Mouse (Mus musculus): ENCODE measurements around the gene Mmd2. TPM values are rescaled to one million over a fixed set of nuclear protein-coding genes. Genes with fewer than 3 reads are reported as not detected.

Gene Mmd2
- polyA plus RNA-seq, 1 experiment from 2014 or later = 1.4 TPM

DNA sequence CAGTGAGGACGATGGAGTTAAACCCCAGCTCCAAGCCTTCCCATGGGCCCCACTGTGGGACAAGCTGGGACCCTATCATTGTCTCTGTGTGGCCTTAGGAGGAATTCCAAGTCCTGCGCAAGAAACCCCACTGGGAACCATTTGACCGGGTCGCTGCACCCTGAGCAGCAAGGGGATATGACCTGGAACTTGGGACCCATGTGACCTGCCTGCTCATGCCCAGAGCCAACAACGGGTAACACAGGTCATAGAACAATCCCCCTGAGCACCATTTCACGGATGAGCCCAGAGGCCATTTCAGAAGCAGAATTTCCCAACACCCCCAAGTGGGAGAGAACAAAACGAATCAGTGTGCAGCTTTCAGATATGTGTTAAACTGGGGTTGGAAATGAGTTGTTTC is 4.2 kb downstream of the Mmd2 start:
- H3K36me3 ChIP-seq = no peaks in the 10 kb centered on the region
- no peak overlapping the region for H3K4me2 ChIP-seq
- H3K4me1 ChIP-seq = peaks cover 9% of the 10 kb centered on the region
- 75% methylated on average over 7 of the region's 7 CpGs for WGBS
- no peak overlapping the region for H3K4me3 ChIP-seq
- no peak overlapping the region for H3K27ac ChIP-seq
- H3K9ac ChIP-seq = no peak overlapping the region
- H3K27me3 ChIP-seq = peaks cover 22% of the 10 kb centered on the region; the same call in 1 of the 2 replicates
- H3K9me3 ChIP-seq = no peaks in the 10 kb centered on the region
- ATAC-seq (ENCODE audit: insufficient number of reproducible peaks, low FRiP score, low TSS enrichment, low read depth) = no peak

DNA sequence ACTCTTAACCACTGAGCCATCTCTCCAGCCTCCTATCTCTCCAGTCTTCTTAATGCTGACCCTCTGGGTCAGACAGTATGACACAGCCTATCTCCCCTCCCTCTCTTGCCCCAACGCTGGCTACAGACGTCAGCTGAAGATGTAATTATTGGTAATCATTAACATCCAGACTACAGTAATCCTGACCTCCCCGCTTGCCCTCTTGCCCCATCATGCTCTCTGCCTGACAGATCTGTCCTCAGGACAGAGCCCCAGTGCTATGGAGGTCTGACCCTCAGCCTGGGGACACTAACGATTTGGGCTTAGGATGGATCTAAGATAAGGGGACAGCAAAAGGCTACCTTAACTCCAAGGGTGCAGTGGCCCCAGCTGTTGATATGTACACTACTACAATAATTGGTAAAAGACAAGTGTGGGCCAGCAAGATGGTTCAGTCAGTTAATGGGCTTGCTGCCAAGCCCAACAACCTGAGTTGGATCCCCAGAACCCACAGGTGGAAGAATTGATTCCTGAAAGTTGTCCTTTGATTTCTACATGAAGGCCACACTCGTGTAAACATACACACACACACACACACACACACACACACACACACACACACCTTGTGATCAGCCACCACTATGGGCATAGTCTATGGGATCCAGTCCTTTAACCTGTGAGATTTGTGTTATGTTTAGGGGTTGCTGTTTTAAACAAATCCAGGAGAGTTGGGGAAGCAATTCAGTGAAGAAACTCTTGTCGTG is 10.8 kb downstream of the Mmd2 start:
- WGBS = 64% methylated on average over 6 of the region's 6 CpGs
- H3K27ac ChIP-seq = no peak overlapping the region
- no peak for ATAC-seq (ENCODE audit: insufficient number of reproducible peaks, low FRiP score, low TSS enrichment, low read depth)
- no peak overlapping the region for H3K4me3 ChIP-seq
- H3K36me3 ChIP-seq = no peaks in the 10 kb centered on the region
- H3K4me1 ChIP-seq = no peaks in the 10 kb centered on the region
- no peaks in the 10 kb centered on the region for H3K27me3 ChIP-seq
- no peak overlapping the region for H3K4me2 ChIP-seq
- no peak overlapping the region for H3K9ac ChIP-seq
- H3K9me3 ChIP-seq = no peaks in the 10 kb centered on the region

DNA sequence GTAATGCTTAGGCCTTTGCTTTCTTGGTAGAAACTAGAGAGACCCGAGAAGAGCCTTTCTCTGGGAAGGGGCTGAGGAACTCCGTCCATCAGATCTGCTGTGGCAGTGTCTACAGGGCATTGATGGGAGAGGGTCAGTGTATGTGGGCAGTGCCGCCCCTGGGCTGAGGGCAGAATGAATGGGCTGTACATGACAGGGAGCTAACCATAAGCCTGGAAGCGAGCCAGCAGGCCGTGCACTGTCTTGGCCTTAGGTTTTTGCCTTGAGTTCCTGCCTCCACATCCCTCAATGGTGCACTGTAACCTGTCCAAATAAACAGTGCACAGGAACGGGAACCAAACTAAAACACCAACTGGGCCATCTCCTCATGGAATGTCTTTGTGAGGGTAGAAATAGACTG is 11.9 kb downstream of the Mmd2 start:
- Histone ChIP-seq H3K4me3 (no peak overlapping the region), H3K9me3 (no peaks in the 10 kb centered on the region), H3K9ac (no peak overlapping the region), H3K4me1 (no peaks in the 10 kb centered on the region), H3K36me3 (no peaks in the 10 kb centered on the region), H3K4me2 (no peak overlapping the region), H3K27me3 (no peaks in the 10 kb centered on the region), H3K27ac (no peak overlapping the region)
- ATAC-seq (ENCODE audit: insufficient number of reproducible peaks, low FRiP score, low TSS enrichment, low read depth) = no peak
- 78% methylated on average over 6 of the region's 6 CpGs for WGBS

DNA sequence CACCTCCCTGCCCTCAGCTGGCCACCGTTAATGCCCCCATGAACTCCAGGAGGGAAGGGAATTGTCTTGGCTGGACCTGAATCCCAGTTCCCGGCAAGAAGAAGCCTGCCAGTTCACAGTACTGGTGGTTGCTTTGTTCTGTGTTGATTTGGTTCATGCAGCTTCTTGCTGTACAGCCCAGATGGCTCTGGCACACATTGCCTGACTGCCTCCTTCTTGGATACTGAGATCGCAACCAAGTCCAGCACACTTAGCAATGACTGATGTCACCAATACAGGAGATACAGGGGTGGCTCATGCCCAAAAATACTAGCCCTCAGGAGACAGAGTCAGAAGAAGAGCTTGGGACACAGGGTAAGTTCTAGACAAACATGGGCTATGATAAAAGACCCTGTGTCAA is 12.9 kb downstream of the Mmd2 start:
- WGBS = 81% methylated on average over 3 of the region's 3 CpGs
- Histone ChIP-seq H3K4me1 (no peaks in the 10 kb centered on the region), H3K27me3 (no peaks in the 10 kb centered on the region), H3K27ac (no peak overlapping the region), H3K9me3 (no peaks in the 10 kb centered on the region), H3K9ac (no peak overlapping the region), H3K36me3 (no peaks in the 10 kb centered on the region), H3K4me2 (no peak overlapping the region), H3K4me3 (no peak overlapping the region)
- no peak for ATAC-seq (ENCODE audit: insufficient number of reproducible peaks, low FRiP score, low TSS enrichment, low read depth)

DNA sequence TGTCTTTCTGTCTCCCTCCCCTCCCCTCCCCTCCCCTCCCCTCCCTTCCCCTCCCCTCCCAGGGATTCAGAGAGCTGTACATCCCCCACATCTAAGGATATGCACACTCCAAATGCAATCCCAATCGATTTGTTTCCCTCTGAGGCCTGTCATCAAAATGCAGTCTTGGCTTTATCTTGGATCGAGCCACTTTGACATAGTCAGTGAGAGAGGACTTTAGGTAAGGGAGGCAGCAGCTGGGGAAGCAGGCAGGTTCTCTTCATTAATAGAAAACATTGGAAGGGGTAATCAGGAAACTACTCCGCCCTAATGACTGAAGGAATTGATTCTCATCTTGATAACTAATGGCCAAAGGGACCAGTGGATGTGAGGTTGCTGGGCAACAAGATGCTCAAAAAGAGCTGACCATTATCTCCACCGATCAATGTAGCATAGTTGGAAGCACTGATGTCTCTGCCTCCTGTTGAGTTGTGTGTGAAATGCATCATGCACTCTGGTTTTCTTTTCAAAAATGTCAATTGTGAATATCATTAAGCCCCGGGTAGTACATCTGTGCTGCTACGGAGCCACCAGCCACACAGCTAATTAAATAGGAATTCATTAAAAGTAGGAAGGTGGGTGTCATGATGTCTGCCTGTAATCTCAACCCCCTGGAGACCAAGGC is 17.5 kb downstream of the Mmd2 start:
- ATAC-seq (ENCODE audit: insufficient number of reproducible peaks, low FRiP score, low TSS enrichment, low read depth) = no peak
- Histone ChIP-seq H3K27me3 (no peaks in the 10 kb centered on the region), H3K27ac (no peak overlapping the region), H3K4me1 (no peaks in the 10 kb centered on the region), H3K36me3 (no peaks in the 10 kb centered on the region), H3K4me3 (no peak overlapping the region), H3K4me2 (no peak overlapping the region), H3K9ac (no peak overlapping the region), H3K9me3 (no peaks in the 10 kb centered on the region)
- WGBS = 78% methylated on average over 6 of the region's 6 CpGs

DNA sequence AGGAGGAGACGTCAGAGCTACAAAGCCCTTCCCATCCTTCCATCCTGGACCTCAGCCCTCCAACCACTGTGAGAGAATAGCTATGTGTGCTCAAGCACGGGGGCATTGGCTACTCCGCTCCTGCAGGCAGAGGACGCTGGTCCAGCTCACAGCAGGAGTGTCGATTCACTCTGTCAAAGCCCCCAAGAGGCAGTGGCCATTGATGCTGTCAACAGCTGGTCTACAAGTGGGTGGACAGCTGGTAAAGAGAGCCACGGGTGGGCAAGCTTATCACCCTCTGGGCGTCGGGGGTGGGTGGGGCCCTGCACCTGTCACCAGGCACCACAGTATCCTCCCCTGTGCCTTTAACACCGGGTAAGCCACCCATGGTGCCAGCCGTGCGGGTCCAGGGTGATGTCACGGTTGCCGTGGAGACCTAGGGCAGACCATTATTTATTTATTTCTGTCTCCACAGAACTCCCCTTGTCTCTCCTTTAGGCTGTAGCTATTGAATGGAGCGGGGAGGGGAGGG is 24.9 kb downstream of the Mmd2 start:
- no peaks in the 10 kb centered on the region for H3K27me3 ChIP-seq
- no peak overlapping the region for H3K4me3 ChIP-seq
- no peak overlapping the region for H3K9ac ChIP-seq
- WGBS = 59% methylated on average over 14 of the region's 14 CpGs
- H3K36me3 ChIP-seq = no peaks in the 10 kb centered on the region
- peaks cover 5% of the 10 kb centered on the region; the same call in 1 of the 2 replicates for H3K4me1 ChIP-seq
- H3K4me2 ChIP-seq = no peak overlapping the region
- no peaks in the 10 kb centered on the region for H3K9me3 ChIP-seq
- no peak overlapping the region for H3K27ac ChIP-seq
- no peak for ATAC-seq (ENCODE audit: insufficient number of reproducible peaks, low FRiP score, low TSS enrichment, low read depth)

DNA sequence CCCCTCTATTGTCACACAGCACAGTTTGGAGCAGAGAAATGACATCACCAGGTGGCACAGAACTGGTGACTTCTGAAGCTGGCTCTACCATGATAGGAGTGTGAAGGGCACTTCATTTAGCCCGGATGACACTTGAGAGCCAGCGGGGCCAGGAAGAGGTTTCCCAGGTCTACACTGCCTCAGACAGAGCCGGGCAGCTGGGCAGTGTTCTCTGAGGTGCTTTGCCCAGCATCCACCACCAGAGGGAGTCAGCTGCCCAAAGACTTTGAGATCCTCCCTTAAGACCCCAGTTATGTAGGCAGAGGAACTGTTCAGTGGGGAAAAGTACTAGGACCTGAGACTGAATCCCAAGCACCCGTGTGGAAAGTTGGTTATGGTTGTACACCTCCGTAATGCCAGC is 27.1 kb downstream of the Mmd2 start:
- no peak overlapping the region for H3K4me3 ChIP-seq
- no peak overlapping the region for H3K9ac ChIP-seq
- no peak overlapping the region for H3K27ac ChIP-seq
- no peaks in the 10 kb centered on the region for H3K36me3 ChIP-seq
- WGBS = 17% methylated on average over 5 of the region's 5 CpGs
- no peaks in the 10 kb centered on the region for H3K27me3 ChIP-seq
- no peak for ATAC-seq (ENCODE audit: insufficient number of reproducible peaks, low FRiP score, low TSS enrichment, low read depth)
- peaks cover 5% of the 10 kb centered on the region; the same call in 1 of the 2 replicates for H3K4me1 ChIP-seq
- H3K9me3 ChIP-seq = no peaks in the 10 kb centered on the region
- H3K4me2 ChIP-seq = no peak overlapping the region

DNA sequence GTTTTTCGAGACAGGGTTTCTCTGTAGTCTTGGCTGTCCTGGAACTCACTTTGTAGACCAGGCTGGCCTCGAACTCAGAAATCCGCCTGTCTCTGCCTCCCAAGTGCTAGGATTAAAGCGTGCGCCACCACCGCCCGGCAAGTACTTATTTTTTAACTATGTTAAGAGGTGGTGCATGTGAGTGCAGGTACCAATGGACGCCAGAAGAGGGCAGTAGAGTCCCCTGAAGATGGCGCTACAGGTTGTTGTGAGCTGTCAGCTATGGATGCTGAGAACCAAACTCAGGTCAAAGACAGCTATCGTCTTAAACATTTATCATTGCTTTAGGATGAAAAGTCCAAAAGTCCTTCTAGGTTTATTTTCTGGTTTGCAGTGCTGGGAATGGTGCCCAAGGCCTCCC is 30.4 kb downstream of the Mmd2 start:
- Histone ChIP-seq H3K9me3 (no peaks in the 10 kb centered on the region), H3K27ac (no peak overlapping the region), H3K4me1 (no peaks in the 10 kb centered on the region), H3K4me3 (no peak overlapping the region), H3K4me2 (no peak overlapping the region), H3K27me3 (no peaks in the 10 kb centered on the region), H3K36me3 (no peaks in the 10 kb centered on the region), H3K9ac (no peak overlapping the region)
- ATAC-seq (ENCODE audit: insufficient number of reproducible peaks, low FRiP score, low TSS enrichment, low read depth) = no peak
- 85% methylated on average over 10 of the region's 10 CpGs for WGBS

DNA sequence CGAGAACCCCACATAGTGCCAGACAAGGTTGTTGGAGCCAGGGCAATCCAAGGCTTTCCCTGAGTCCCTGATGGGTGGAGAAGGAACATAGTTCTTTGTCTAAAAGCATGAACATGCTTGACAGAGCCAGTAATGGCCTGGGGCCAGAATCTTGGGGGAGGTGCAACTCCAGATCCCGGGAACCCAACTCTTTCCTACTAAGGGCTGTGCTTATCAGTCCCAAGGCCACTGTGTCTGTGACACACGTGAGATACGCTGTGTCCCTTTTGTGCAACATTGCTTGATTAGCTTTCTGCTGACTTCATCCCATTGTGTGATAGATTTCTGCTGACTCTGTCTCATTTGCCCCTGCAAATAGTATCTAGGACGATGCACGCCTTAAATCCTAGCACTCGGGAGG is 31.8 kb downstream of the Mmd2 start:
- Histone ChIP-seq H3K4me1 (no peaks in the 10 kb centered on the region), H3K9ac (no peak overlapping the region), H3K27me3 (no peaks in the 10 kb centered on the region), H3K4me2 (no peak overlapping the region), H3K4me3 (no peak overlapping the region), H3K27ac (no peak overlapping the region), H3K36me3 (no peaks in the 10 kb centered on the region), H3K9me3 (no peaks in the 10 kb centered on the region)
- WGBS = 79% methylated on average over 7 of the region's 7 CpGs
- ATAC-seq (ENCODE audit: insufficient number of reproducible peaks, low FRiP score, low TSS enrichment, low read depth) = no peak

DNA sequence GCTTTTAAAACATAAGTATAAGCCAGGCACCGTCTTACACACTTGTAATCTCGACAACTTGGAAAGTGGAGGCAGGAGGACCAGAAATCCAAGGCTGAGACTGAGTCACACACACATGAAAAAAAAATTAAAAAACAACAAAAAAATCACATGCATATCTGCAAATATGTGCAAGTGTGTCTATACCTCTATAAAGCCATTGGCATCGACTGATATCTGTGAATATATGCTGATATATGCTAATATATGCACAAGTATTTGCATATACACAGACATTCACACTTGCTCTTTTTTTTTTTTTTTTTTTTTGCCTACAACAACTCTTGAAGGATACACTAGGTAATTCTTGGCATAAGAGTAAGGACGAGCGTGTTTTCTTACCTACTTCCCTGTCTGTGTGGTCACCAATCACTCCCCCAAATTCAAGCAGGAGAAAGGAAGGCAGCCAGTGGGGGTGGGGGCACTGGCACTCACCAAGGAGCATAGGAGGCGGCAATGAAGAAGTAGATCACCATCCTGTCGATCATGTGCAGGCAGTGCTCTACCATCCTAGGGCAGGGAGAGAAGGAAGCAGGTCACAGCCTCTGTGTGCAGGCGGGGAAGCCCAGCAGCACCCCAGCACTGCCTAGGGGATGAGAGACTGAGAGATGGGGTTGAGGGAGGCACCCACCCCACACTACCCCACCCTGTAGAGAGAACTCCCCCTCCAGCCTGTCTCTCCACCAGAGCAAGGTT is 34.1 kb downstream of the Mmd2 start:
- Histone ChIP-seq H3K4me3 (no peak overlapping the region), H3K36me3 (no peaks in the 10 kb centered on the region), H3K4me2 (no peak overlapping the region), H3K9ac (no peak overlapping the region), H3K27ac (no peak overlapping the region), H3K4me1 (no peaks in the 10 kb centered on the region), H3K27me3 (no peaks in the 10 kb centered on the region), H3K9me3 (no peaks in the 10 kb centered on the region)
- ATAC-seq (ENCODE audit: insufficient number of reproducible peaks, low FRiP score, low TSS enrichment, low read depth) = no peak
- WGBS = 81% methylated on average over 8 of the region's 8 CpGs

DNA sequence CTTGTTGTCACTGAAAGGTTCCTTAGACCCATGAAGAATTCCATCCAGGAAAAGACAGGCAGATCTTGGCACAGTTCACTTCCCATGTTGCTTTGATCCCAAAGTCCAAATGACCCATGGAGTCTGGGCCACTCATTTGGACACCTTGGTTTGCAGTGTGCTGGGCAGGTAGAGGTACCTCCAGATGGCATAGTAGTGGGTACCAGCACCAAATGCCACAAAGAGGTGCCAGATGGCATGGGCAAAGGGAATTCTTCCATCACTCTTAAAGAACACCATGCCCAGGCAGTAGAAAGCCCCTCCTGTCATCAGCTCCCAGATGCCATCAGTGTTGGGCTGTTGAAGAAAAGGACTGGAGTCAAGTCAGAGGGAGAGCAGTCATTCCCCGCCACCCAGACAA is 44.0 kb downstream of the Mmd2 start:
- Histone ChIP-seq H3K4me1 (no peaks in the 10 kb centered on the region), H3K27ac (no peak overlapping the region), H3K4me2 (no peak overlapping the region), H3K36me3 (no peaks in the 10 kb centered on the region), H3K9me3 (peaks cover 3% of the 10 kb centered on the region; the same call in 1 of the 2 replicates), H3K9ac (no peak overlapping the region), H3K4me3 (no peak overlapping the region), H3K27me3 (no peaks in the 10 kb centered on the region)
- no peak for ATAC-seq (ENCODE audit: insufficient number of reproducible peaks, low FRiP score, low TSS enrichment, low read depth)
- WGBS = 97% methylated on average over 1 of the region's 1 CpGs

DNA sequence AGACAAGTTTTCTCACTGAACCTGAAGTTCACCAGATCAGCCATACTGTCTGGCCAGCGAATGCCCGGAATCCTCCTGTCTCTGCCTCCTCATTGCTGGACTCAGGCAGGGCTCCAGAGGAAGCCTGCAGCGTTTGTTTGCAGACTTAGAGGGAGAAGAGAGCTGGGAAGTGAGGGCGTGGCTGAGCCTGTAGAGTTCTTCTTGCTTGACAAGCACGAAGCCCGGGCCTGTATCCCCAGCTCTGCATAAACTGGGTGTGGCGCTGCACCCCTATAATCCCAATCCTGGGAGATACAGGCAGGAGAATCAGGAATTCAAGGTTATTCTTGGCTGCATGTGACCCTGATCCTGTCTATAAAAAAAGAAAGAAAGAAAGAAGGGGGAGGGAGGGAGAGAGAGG is 48.3 kb downstream of the Mmd2 start:
- no peak overlapping the region for H3K4me3 ChIP-seq
- H3K4me1 ChIP-seq = no peaks in the 10 kb centered on the region
- no peak for ATAC-seq (ENCODE audit: insufficient number of reproducible peaks, low FRiP score, low TSS enrichment, low read depth)
- H3K9me3 ChIP-seq = no peaks in the 10 kb centered on the region
- no peak overlapping the region for H3K4me2 ChIP-seq
- no peak overlapping the region for H3K9ac ChIP-seq
- no peak overlapping the region for H3K27ac ChIP-seq
- H3K36me3 ChIP-seq = no peaks in the 10 kb centered on the region
- 48% methylated on average over 7 of the region's 7 CpGs for WGBS
- H3K27me3 ChIP-seq = no peaks in the 10 kb centered on the region
